Mouse (Mus musculus) common myeloid progenitor, adult 5-6 weeks (primary cell): ENCODE data around the gene Rbm48. TPM values are rescaled to one million over a fixed set of nuclear protein-coding genes. Genes with fewer than 3 reads are reported as not detected.

Experiments used
- ATAC-seq: replicated peaks from 2 replicates; pipeline ENCODE4 v1.8.0; 2016; ENCODE audit warnings: low read depth, mild to moderate bottlenecking, moderate TSS enrichment, inconsistent platforms; ENCODE audit not compliant: poor library complexity, severe bottlenecking
- total RNA-seq: library from RNA; stranded (forward); fragments of 200-1000, 187-1606 nt; gene quantifications from 2 replicates; pipeline ENCODE4 v1.2.3, GENCODE M21; 2017

Gene Rbm48
- total RNA-seq, 1 experiment from 2014 or later: 38.6 TPM

- no peak for ATAC-seq
Observed at GRCm38 (mm10) chr5:3554198-3554597, 42.2 kb downstream of the Rbm48 start.

GRCm38 (mm10) chr5:3551481-3551880 is 44.9 kb downstream of the Rbm48 start:
- no peak for ATAC-seq

GRCm38 (mm10) chr5:3546226-3546625 is 50.2 kb downstream of the Rbm48 start:
- ATAC-seq: no peak

GRCm38 (mm10) chr5:3544480-3544769 is 52.0 kb downstream of the Rbm48 start:
- ATAC-seq: no peak

GRCm38 (mm10) chr5:3543629-3544479 is 52.5 kb downstream of the Rbm48 start, which contains the start of gene Fam133b:
TSS of gene Fam133b (plus strand) at chr5:3543833.
- peak; percentile 90 for ATAC-seq

GRCm38 (mm10) chr5:3541871-3542270 is 54.5 kb downstream of the Rbm48 start:
- no peak for ATAC-seq

GRCm38 (mm10) chr5:3538505-3539472 is 57.6 kb downstream of the Rbm48 start:
- ATAC-seq: peak; percentile 23

GRCm38 (mm10) chr5:3536592-3537212 is 59.7 kb downstream of the Rbm48 start:
- no peak for ATAC-seq

Other genes with a start within 250 kb of the Rbm48 start
- 168 and 180 TPM in 2 replicates for gene Fam133b, start 52.8 kb downstream of the Rbm48 start, total RNA-seq
- 15.8 and 17.7 TPM in 2 replicates for gene 1700109H08Rik, start 25.0 kb downstream of the Rbm48 start, total RNA-seq
- 21.0 and 32.2 TPM in 2 replicates for gene Pex1, start 519 bp downstream of the Rbm48 start, total RNA-seq
- gene Tmbim7, start 54.6 kb upstream of the Rbm48 start, total RNA-seq: 2.9 TPM in 1 of 2 replicates, not detected in the other
- 187 and 209 TPM in 2 replicates for gene Gatad1, start 60.6 kb upstream of the Rbm48 start, total RNA-seq
- 43.5 and 68.3 TPM in 2 replicates for gene Ankib1, start 206.3 kb upstream of the Rbm48 start, total RNA-seq
- 67.0 and 67.5 TPM in 2 replicates for gene Krit1, start 206.6 kb upstream of the Rbm48 start, total RNA-seq
- not detected in 2 replicates for gene Lrrd1, start 248.6 kb upstream of the Rbm48 start, total RNA-seq